Mouse (Mus musculus) c-Kit-positive CD71-negative TER-119-negative erythroid progenitor cells, embryonic 14.5 days (primary cell): ENCODE results near the gene Iah1.

Source experiments
- DNase-seq: peaks from one replicate; pipeline ENCODE4 v3.0.0-alpha.2; 2013; ENCODE audit warnings: low read depth

Gene Iah1

GRCm38 (mm10) chr12:21369087-21369410, 52.9 kb downstream of the Iah1 start:
- DNase-seq, result peak; percentile 24

GRCm38 (mm10) chr12:21370035-21370611, 53.9 kb downstream of the Iah1 start:
- DNase-seq, result peak; percentile 38

- DNase-seq, result peak; percentile 90
These were observed 57.1 kb downstream of the Iah1 start, which contains the start of gene Adam17 for GRCm38 (mm10) chr12:21373100-21373819. Adam17 (minus strand) TSS chr12:21373632.
